Mouse (Mus musculus) lung, embryonic 14.5 days (tissue): ENCODE measurements around the gene Kcnn3. TPM values are rescaled to one million over a fixed set of nuclear protein-coding genes. Genes with fewer than 3 reads are reported as not detected.

Source experiments
- ATAC-seq: fragments of 200-750 bp; cut with Nextera tagmentation; 2 replicates; pipeline ENCODE4 v1.8.0; 2017; ENCODE audit warnings: mild to moderate bottlenecking, moderate TSS enrichment, moderate library complexity; ENCODE audit not compliant: insufficient read depth
- DNase-seq: peaks from one replicate; pipeline ENCODE4 v3.0.0-alpha.2; 2015
- H3K27ac ChIP-seq: fragments of 300-500 bp; sonication (generic); 2 replicates; pipeline ENCODE4 v1.5.1; 2014; ENCODE audit warnings: low read depth, mild to moderate bottlenecking, moderate library complexity
- H3K27me3 ChIP-seq: fragments of 300-500 bp; sonication (generic); 2 replicates; pipeline ENCODE4 v1.6.1; 2014; ENCODE audit warnings: low read length, control low read depth; ENCODE audit not compliant: insufficient read depth
- H3K36me3 ChIP-seq: fragments of 300-500 bp; sonication (generic); 2 replicates; pipeline ENCODE4 v1.6.1; 2014; ENCODE audit warnings: control low read depth; ENCODE audit not compliant: insufficient read depth
- H3K4me1 ChIP-seq: fragments of 300-500 bp; sonication (generic); 2 replicates; pipeline ENCODE4 v1.6.1; 2014; ENCODE audit warnings: antibody characterized with exemption, control low read depth; ENCODE audit not compliant: insufficient read depth
- H3K4me2 ChIP-seq: fragments of 300-500 bp; sonication (generic); 2 replicates; pipeline ENCODE4 v1.6.1; 2014; ENCODE audit warnings: mild to moderate bottlenecking
- H3K4me3 ChIP-seq: fragments of 300-500 bp; sonication (generic); 2 replicates; pipeline ENCODE4 v1.5.1; 2014; ENCODE audit warnings: low read depth, low read length
- H3K9ac ChIP-seq: fragments of 300-500 bp; sonication (generic); 2 replicates; pipeline ENCODE4 v1.6.1; 2014
- H3K9me3 ChIP-seq: fragments of 300-500 bp; sonication (generic); 2 replicates; pipeline ENCODE4 v1.6.1; 2016; ENCODE audit warnings: low read depth, low read length, control low read depth
- CTCF ChIP-seq: IDR thresholded peaks from 2 replicates; pipeline ENCODE4 v1.5.1; 2016; ENCODE audit warnings: antibody characterized with exemption, low read depth
- WGBS: fragments of 180-500 bp; shearing (Covaris S2); extraction: QIAGEN DNeasy Blood & Tissue Kit; methylation state at CpG from one replicate; pipeline ENCODE4 v1.1.7; 2014; 5-methylcytosine and 5-hydroxymethylcytosine counted together
- polyA plus RNA-seq: library from polyadenylated mRNA; unstranded; fragments of >200 nt; fragmentation: Nextera tagmentation; extraction: Ambion mirVana; gene quantifications from 2 replicates; pipeline ENCODE4 v1.2.1, GENCODE M21; 2014

Kcnn3 gene
- polyA plus RNA-seq, 1 experiment from 2014 or later, result 1.0 TPM

GRCm38 (mm10) chr3:89603300-89603699 lies 83.3 kb downstream of the Kcnn3 start:
- 89% methylated on average over 5 of the region's 5 CpGs for WGBS
- Histone ChIP-seq H3K4me3 (no peak overlapping the region), H3K4me1 (no peaks in the 10 kb centered on the region), H3K9ac (no peak overlapping the region), H3K27ac (no peak overlapping the region), H3K9me3 (0 out of 2 replicates have a peak, but pooled peaks cover 5% of the 10 kb centered on the region), H3K27me3 (no peaks in the 10 kb centered on the region), H3K4me2 (no peak overlapping the region), H3K36me3 (no peaks in the 10 kb centered on the region)
- no peak for TF ChIP-seq CTCF
- DNase-seq (no peak), ATAC-seq (no peak)

GRCm38 (mm10) chr3:89605235-89605634 lies 85.3 kb downstream of the Kcnn3 start:
- WGBS, result 72% methylated on average over 5 of the region's 5 CpGs

GRCm38 (mm10) chr3:89607327-89607726 lies 87.4 kb downstream of the Kcnn3 start:
- Histone ChIP-seq H3K9ac (no peak overlapping the region), H3K4me3 (no peak overlapping the region), H3K9me3 (no peaks in the 10 kb centered on the region), H3K27me3 (no peaks in the 10 kb centered on the region), H3K27ac (no peak overlapping the region), H3K36me3 (no peaks in the 10 kb centered on the region), H3K4me2 (no peak overlapping the region), H3K4me1 (no peaks in the 10 kb centered on the region)
- WGBS, result 68% methylated on average over 1 of the region's 1 CpGs
- DNase-seq (no peak), ATAC-seq (no peak)
- TF ChIP-seq CTCF, result no peak

More at GRCm38 (mm10) chr3:89605235-89605634, 85.3 kb downstream of the Kcnn3 start:
- H3K27me3 ChIP-seq, result no peaks in the 10 kb centered on the region
- no peak overlapping the region for H3K4me2 ChIP-seq
- TF ChIP-seq CTCF, result no peak
- no peaks in the 10 kb centered on the region for H3K9me3 ChIP-seq
- H3K4me3 ChIP-seq, result no peak overlapping the region
- no peaks in the 10 kb centered on the region for H3K36me3 ChIP-seq
- no peak overlapping the region for H3K27ac ChIP-seq
- H3K4me1 ChIP-seq, result no peaks in the 10 kb centered on the region
- ATAC-seq, result no peak
- no peak overlapping the region for H3K9ac ChIP-seq
- DNase-seq, result no peak

GRCm38 (mm10) chr3:89612048-89612447 lies 92.1 kb downstream of the Kcnn3 start:
- H3K36me3 ChIP-seq, result no peaks in the 10 kb centered on the region
- ATAC-seq (no peak), DNase-seq (no peak)
- H3K27ac ChIP-seq, result no peak overlapping the region
- H3K4me3 ChIP-seq, result no peak overlapping the region
- no peaks in the 10 kb centered on the region for H3K27me3 ChIP-seq
- no peak overlapping the region for H3K4me2 ChIP-seq
- peaks cover 10% of the 10 kb centered on the region for H3K4me1 ChIP-seq
- no peak for TF ChIP-seq CTCF
- no peak overlapping the region for H3K9ac ChIP-seq
- no peaks in the 10 kb centered on the region for H3K9me3 ChIP-seq
- 68% methylated on average over 5 of the region's 5 CpGs for WGBS

GRCm38 (mm10) chr3:89613526-89614523 lies 93.9 kb downstream of the Kcnn3 start:
- H3K4me3 ChIP-seq, result no peak overlapping the region
- no peaks in the 10 kb centered on the region for H3K9me3 ChIP-seq
- WGBS, result 22% methylated on average over 18 of the region's 18 CpGs
- H3K9ac ChIP-seq, result peak overlapping the region; percentile 2; the same call in 1 of the 2 replicates
- no peaks in the 10 kb centered on the region for H3K27me3 ChIP-seq
- H3K27ac ChIP-seq, result peak overlapping the region; percentile 76
- peak overlapping the region; percentile 29; the same call in 1 of the 2 replicates for H3K4me2 ChIP-seq
- ATAC-seq (peak; percentile 97), DNase-seq (peak; percentile 97)
- no peak for TF ChIP-seq CTCF
- no peaks in the 10 kb centered on the region for H3K36me3 ChIP-seq
- H3K4me1 ChIP-seq, result peaks cover 10% of the 10 kb centered on the region

- Histone ChIP-seq H3K9me3 (no peaks in the 10 kb centered on the region), H3K4me1 (peaks cover 10% of the 10 kb centered on the region), H3K27ac (no peak overlapping the region), H3K36me3 (no peaks in the 10 kb centered on the region), H3K4me3 (no peak overlapping the region), H3K4me2 (no peak overlapping the region), H3K9ac (no peak overlapping the region), H3K27me3 (no peaks in the 10 kb centered on the region)
- TF ChIP-seq CTCF, result 0 out of 2 replicates have a peak, but pooled peaks have one; percentile 14
- DNase-seq (no peak), ATAC-seq (no peak)
- WGBS, result 60% methylated on average over 6 of the region's 6 CpGs
These were observed 96.9 kb downstream of the Kcnn3 start for GRCm38 (mm10) chr3:89616861-89617260.

GRCm38 (mm10) chr3:89617360-89617759 lies 97.4 kb downstream of the Kcnn3 start:
- no peak for TF ChIP-seq CTCF
- Histone ChIP-seq H3K27me3 (no peaks in the 10 kb centered on the region), H3K4me2 (no peak overlapping the region), H3K9ac (no peak overlapping the region), H3K4me1 (peaks cover 10% of the 10 kb centered on the region), H3K36me3 (no peaks in the 10 kb centered on the region), H3K27ac (no peak overlapping the region), H3K9me3 (no peaks in the 10 kb centered on the region), H3K4me3 (no peak overlapping the region)
- DNase-seq (no peak), ATAC-seq (no peak)
- WGBS, result 86% methylated on average over 2 of the region's 2 CpGs
